Mouse (Mus musculus) hindbrain, postnatal 0 days (tissue): Measurements from ENCODE around the gene Gabbr1. TPM values are rescaled to one million over a fixed set of nuclear protein-coding genes. Genes with fewer than 3 reads are reported as not detected.
A peak's percentile ranks its signal among the peaks of the same experiment; 100 is the strongest.

Experiments
- ATAC-seq: fragments of 200-750 bp; cut with Nextera tagmentation; 2 replicates; pipeline ENCODE4 v1.8.0; 2017; ENCODE audit warnings: mild to moderate bottlenecking, moderate TSS enrichment, moderate library complexity
- DNase-seq: peaks from one replicate; pipeline ENCODE4 v3.0.0-alpha.2; 2015; ENCODE audit warnings: low spot score
- H3K27ac ChIP-seq: fragments of 300-500 bp; sonication (generic); 2 replicates; pipeline ENCODE4 v1.5.1; 2014; ENCODE audit warnings: mild to moderate bottlenecking
- H3K27me3 ChIP-seq: fragments of 300-500 bp; sonication (generic); 2 replicates; pipeline ENCODE4 v1.6.1; 2014; ENCODE audit warnings: low read length, mixed read lengths; ENCODE audit not compliant: insufficient read depth
- H3K36me3 ChIP-seq: fragments of 300-500 bp; sonication (generic); 2 replicates; pipeline ENCODE4 v1.6.1; 2014; ENCODE audit warnings: low read length, mixed read lengths; ENCODE audit not compliant: insufficient read depth
- H3K4me1 ChIP-seq: fragments of 300-500 bp; sonication (generic); 2 replicates; pipeline ENCODE4 v1.6.1; 2014; ENCODE audit warnings: antibody characterized with exemption, low read length, mixed read lengths; ENCODE audit not compliant: insufficient read depth
- H3K4me2 ChIP-seq: fragments of 300-500 bp; sonication (generic); 2 replicates; pipeline ENCODE4 v1.6.1; 2014; ENCODE audit warnings: low read depth, mild to moderate bottlenecking, low read length, moderate library complexity, mixed read lengths
- H3K4me3 ChIP-seq: fragments of 300-500 bp; sonication (generic); 2 replicates; pipeline ENCODE4 v1.5.1; 2014; ENCODE audit warnings: low read length
- H3K9ac ChIP-seq: fragments of 300-500 bp; sonication (generic); replicated peaks from 2 replicates; pipeline ENCODE4 v1.6.1; 2014; ENCODE audit warnings: mild to moderate bottlenecking, low read length, moderate library complexity, mixed read lengths
- H3K9me3 ChIP-seq: fragments of 300-500 bp; sonication (generic); 2 replicates; pipeline ENCODE4 v1.6.1; 2016; ENCODE audit warnings: low read length, mixed read lengths
- CTCF ChIP-seq: IDR thresholded peaks from 2 replicates; pipeline ENCODE4 v1.5.1; 2016; ENCODE audit warnings: antibody characterized with exemption, control low read depth, low read depth
- WGBS: fragments of 180-500 bp; shearing (Covaris S2); extraction: QIAGEN DNeasy Blood & Tissue Kit; methylation state at CpG from one replicate; pipeline ENCODE4 v1.1.7; 2014; 5-methylcytosine and 5-hydroxymethylcytosine counted together
- polyA plus RNA-seq: library from polyadenylated mRNA; unstranded; fragments of >200 nt; fragmentation: Nextera tagmentation; extraction: Ambion mirVana; gene quantifications from 2 replicates; pipeline ENCODE4 v1.2.1, GENCODE M21; 2015
- total RNA-seq: library from RNA; depleted of rRNA; stranded (reverse); fragments of >200 nt; gene quantifications from 2 replicates; pipeline ENCODE4 v1.2.3, GENCODE M21; 2014

Gabbr1 gene
- total and polyA plus RNA-seq, 2 experiments from 2014 or later = 98.3 to 519 TPM

- H3K27ac ChIP-seq = peak overlapping the region; percentile 87
- peak; percentile 72 for TF ChIP-seq CTCF
- H3K9ac ChIP-seq = peak overlapping the region; percentile 93
- H3K4me2 ChIP-seq = peak overlapping the region; percentile 76
- H3K27me3 ChIP-seq = no peaks in the 10 kb centered on the region
- H3K9me3 ChIP-seq = no peaks in the 10 kb centered on the region
- peak; percentile 37 for ATAC-seq
- peak overlapping the region; percentile 83 for H3K4me3 ChIP-seq
- peak; percentile 85 for DNase-seq
- 3% methylated on average over 39 of the region's 39 CpGs for WGBS
- peaks cover 14% of the 10 kb centered on the region for H3K4me1 ChIP-seq
- peaks cover 11% of the 10 kb centered on the region; the same call in 1 of the 2 replicates for H3K36me3 ChIP-seq
These were observed 4.0 kb downstream of the Gabbr1 start for GRCm38 (mm10) chr17:37049570-37050310.

GRCm38 (mm10) chr17:37050399-37050798 is 4.6 kb downstream of the Gabbr1 start:
- peak overlapping the region; percentile 83 for H3K4me3 ChIP-seq
- ATAC-seq (peak; percentile 72), DNase-seq (peak; percentile 93)
- H3K4me1 ChIP-seq = peaks cover 14% of the 10 kb centered on the region
- H3K9me3 ChIP-seq = no peaks in the 10 kb centered on the region
- H3K9ac ChIP-seq = peak overlapping the region; percentile 93
- WGBS = under 1% methylated on average over 19 of the region's 22 CpGs
- no peaks in the 10 kb centered on the region for H3K27me3 ChIP-seq
- peak overlapping the region; percentile 76 for H3K4me2 ChIP-seq
- peak overlapping the region; percentile 87 for H3K27ac ChIP-seq
- peaks cover 16% of the 10 kb centered on the region; the same call in 1 of the 2 replicates for H3K36me3 ChIP-seq
- TF ChIP-seq CTCF = no peak

GRCm38 (mm10) chr17:37050876-37051275 is 5.1 kb downstream of the Gabbr1 start:
- Histone ChIP-seq H3K9ac (peak overlapping the region; percentile 93), H3K4me1 (peaks cover 14% of the 10 kb centered on the region), H3K4me2 (peak overlapping the region; percentile 76), H3K9me3 (no peaks in the 10 kb centered on the region), H3K36me3 (peaks cover 21% of the 10 kb centered on the region; the same call in 1 of the 2 replicates), H3K4me3 (peak overlapping the region; percentile 83), H3K27me3 (no peaks in the 10 kb centered on the region), H3K27ac (peak overlapping the region; percentile 87)
- peak; percentile 30 for ATAC-seq
- TF ChIP-seq CTCF = 0 out of 2 replicates have a peak, but pooled peaks have one; percentile 8
- WGBS = 2% methylated on average over 27 of the region's 27 CpGs
- peak; percentile 47 for DNase-seq

- H3K4me2 ChIP-seq = peak overlapping the region; percentile 76
- H3K27me3 ChIP-seq = no peaks in the 10 kb centered on the region
- H3K9me3 ChIP-seq = no peaks in the 10 kb centered on the region
- DNase-seq = no peak
- H3K36me3 ChIP-seq = peaks cover 29% of the 10 kb centered on the region; the same call in 1 of the 2 replicates
- H3K4me3 ChIP-seq = peak overlapping the region; percentile 83
- peaks cover 14% of the 10 kb centered on the region for H3K4me1 ChIP-seq
- peak overlapping the region; percentile 93; the same call in 1 of the 2 replicates for H3K9ac ChIP-seq
- ATAC-seq = no peak
- H3K27ac ChIP-seq = no peak overlapping the region
- 43% methylated on average over 4 of the region's 4 CpGs for WGBS
- no peak for TF ChIP-seq CTCF
These were observed 6.0 kb downstream of the Gabbr1 start for GRCm38 (mm10) chr17:37051745-37052144.

DNA sequence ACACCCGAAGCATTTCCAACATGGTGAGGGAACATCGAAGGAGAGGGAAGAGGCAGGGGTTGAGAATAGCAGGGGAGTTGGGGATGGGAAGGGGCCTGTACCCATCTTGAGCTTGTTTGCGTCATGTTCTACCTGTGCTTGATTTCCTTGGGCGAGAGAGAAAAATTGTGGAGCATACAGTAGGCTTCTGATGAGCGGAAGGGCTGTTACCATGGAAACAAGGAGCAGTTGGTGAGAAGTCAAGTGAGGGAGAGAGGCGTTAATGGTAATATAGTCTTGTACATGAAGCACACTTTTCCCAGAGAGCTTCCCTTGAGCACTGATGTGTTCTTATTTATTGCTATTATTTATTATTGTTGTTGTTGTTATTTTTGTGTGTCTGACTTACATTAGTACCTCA is 11.2 kb downstream of the Gabbr1 start:
- no peaks in the 10 kb centered on the region for H3K27me3 ChIP-seq
- DNase-seq (no peak), ATAC-seq (no peak)
- no peaks in the 10 kb centered on the region for H3K4me1 ChIP-seq
- no peak overlapping the region for H3K4me3 ChIP-seq
- TF ChIP-seq CTCF = no peak
- H3K9me3 ChIP-seq = no peaks in the 10 kb centered on the region
- H3K4me2 ChIP-seq = no peak overlapping the region
- 54% methylated on average over 6 of the region's 6 CpGs for WGBS
- H3K27ac ChIP-seq = no peak overlapping the region
- peaks cover 62% of the 10 kb centered on the region; the same call in 1 of the 2 replicates for H3K36me3 ChIP-seq
- no peak overlapping the region for H3K9ac ChIP-seq

DNA sequence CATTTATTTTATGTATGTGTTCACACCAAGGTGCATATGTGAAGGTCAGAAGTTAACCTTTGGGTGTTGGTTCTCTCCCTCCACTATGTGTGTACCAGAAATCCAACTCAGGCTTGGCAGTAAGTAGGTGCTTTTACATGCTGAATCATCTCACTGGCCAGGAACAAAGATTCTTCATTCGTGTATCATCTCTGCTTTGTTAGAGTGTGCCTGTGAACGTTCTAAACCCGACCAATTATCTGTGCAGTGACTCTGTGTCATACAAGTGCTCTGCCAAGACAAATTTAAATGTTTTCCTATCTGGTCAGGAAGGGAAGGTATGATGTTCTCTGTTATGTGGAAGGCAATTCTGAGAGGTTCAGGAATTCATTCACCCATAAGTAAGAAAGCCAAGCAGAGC is 15.7 kb downstream of the Gabbr1 start:
- Histone ChIP-seq H3K9me3 (no peaks in the 10 kb centered on the region), H3K9ac (no peak overlapping the region), H3K27ac (peak overlapping the region; percentile 2), H3K4me3 (no peak overlapping the region), H3K4me2 (no peak overlapping the region), H3K4me1 (no peaks in the 10 kb centered on the region), H3K27me3 (no peaks in the 10 kb centered on the region), H3K36me3 (peaks cover 66% of the 10 kb centered on the region)
- 57% methylated on average over 3 of the region's 3 CpGs for WGBS
- ATAC-seq (no peak), DNase-seq (no peak)
- no peak for TF ChIP-seq CTCF
